Mouse (Mus musculus) G1E (cell line): ENCODE data around the gene Col4a2. TPM values are rescaled to one million over a fixed set of nuclear protein-coding genes. Genes with fewer than 3 reads are reported as not detected.

Experiments
- ATAC-seq: 2 replicates; pipeline ENCODE4 v1.8.0; 2016; ENCODE audit warnings: mild to moderate bottlenecking; ENCODE audit not compliant: insufficient number of reproducible peaks, poor library complexity, low FRiP score, severe bottlenecking; ENCODE audit errors: extremely low read depth
- DNase-seq: peaks from one replicate; pipeline ENCODE4 v3.0.0; 2012; ENCODE audit warnings: low spot score
- H3K27me3 ChIP-seq: 2 replicates; pipeline ENCODE4 v1.6.1; 2012; ENCODE audit warnings: mild to moderate bottlenecking, low read length, inconsistent platforms; ENCODE audit not compliant: insufficient read depth
- H3K36me3 ChIP-seq: replicated peaks from 2 replicates; pipeline ENCODE3; 2012; ENCODE audit warnings: mild to moderate bottlenecking, inconsistent platforms
- H3K4me1 ChIP-seq: 2 replicates; pipeline ENCODE4 v1.6.1; 2012; ENCODE audit warnings: low read depth, low read length, inconsistent platforms, mixed read lengths; ENCODE audit not compliant: insufficient read depth
- H3K4me3 ChIP-seq: 2 replicates; pipeline ENCODE4 v1.5.1; 2012; ENCODE audit warnings: low read depth, mild to moderate bottlenecking, inconsistent platforms, low read length, moderate library complexity, mixed read lengths
- H3K9me3 ChIP-seq: replicated peaks from 2 replicates; pipeline ENCODE4 v1.6.1; 2012; ENCODE audit warnings: inconsistent platforms
- CTCF ChIP-seq: IDR thresholded peaks from 2 replicates; pipeline ENCODE4 v1.5.1; 2012; ENCODE audit warnings: low read depth, low read length, inconsistent platforms, mixed read lengths
- GATA1 ChIP-seq: IDR thresholded peaks from 2 replicates; pipeline ENCODE4 v1.6.1; 2012; ENCODE audit warnings: borderline replicate concordance, low read length, inconsistent platforms, mixed read lengths
- GATA2 ChIP-seq: IDR thresholded peaks from 2 replicates; pipeline ENCODE4 v1.6.1; 2012; ENCODE audit warnings: low read depth, low read length, inconsistent platforms, borderline replicate concordance
- POLR2AphosphoS5 ChIP-seq: IDR thresholded peaks from 2 replicates; pipeline ENCODE4 v1.6.1; 2012; ENCODE audit warnings: low read depth, low read length, inconsistent platforms; ENCODE audit not compliant: insufficient replicate concordance
- TAL1 ChIP-seq: conservative IDR thresholded peaks from 2 replicates; pipeline ENCODE4 v1.6.1; 2012; ENCODE audit warnings: low read depth, low read length, inconsistent platforms, mixed read lengths
- polyA plus RNA-seq: library from polyadenylated mRNA; stranded (reverse); fragments of >175 nt; gene quantifications from 2 replicates; pipeline ENCODE4 v1.2.3, GENCODE M21; 2012
- total RNA-seq, 2 experiments: library from RNA; stranded (forward) in 1 of 2; stranded (reverse) in 1 of 2; fragments of 200-1000 nt in 1 of 2; fragments of >200 nt in 1 of 2; fragmentation: Nextera tagmentation in 1 of 2; gene quantifications; 2 replicates each; pipeline ENCODE4 v1.2.3; 2014 to 2017

Gene Col4a2
- total and polyA plus RNA-seq, 3 experiments = 0.05 TPM; not detected in 2

DNA sequence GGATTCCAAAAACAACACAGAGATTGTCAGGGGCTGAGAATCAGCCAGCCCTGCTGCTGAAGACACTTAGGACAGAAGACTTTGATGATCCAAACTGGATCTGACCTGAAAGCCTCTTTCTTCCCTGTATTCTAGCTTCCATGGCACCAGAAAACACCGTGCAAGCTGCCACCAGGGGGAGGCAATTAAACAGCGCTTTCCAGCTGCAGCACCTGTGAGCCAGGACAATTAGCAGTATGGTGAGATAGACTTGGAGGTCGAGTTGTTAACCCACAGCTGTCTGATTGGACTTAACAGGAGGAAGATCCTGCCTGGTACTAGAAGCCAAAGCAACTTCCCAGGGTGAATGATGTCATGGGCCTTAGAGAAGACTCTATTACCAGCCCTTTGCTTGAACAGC is 156.5 kb downstream of the Col4a2 start:
- Histone ChIP-seq H3K36me3 (no peaks in the 10 kb centered on the region), H3K4me1 (no peaks in the 10 kb centered on the region), H3K27me3 (peaks cover 25% of the 10 kb centered on the region), H3K4me3 (no peak overlapping the region), H3K9me3 (no peaks in the 10 kb centered on the region; the same call in 1 of the 2 replicates)
- ATAC-seq (no peak), DNase-seq (no peak)
- no peak for TF ChIP-seq CTCF
- no peak for TF ChIP-seq TAL1
- TF ChIP-seq GATA1 = no peak
- no peak for TF ChIP-seq POLR2AphosphoS5
- no peak for TF ChIP-seq GATA2

DNA sequence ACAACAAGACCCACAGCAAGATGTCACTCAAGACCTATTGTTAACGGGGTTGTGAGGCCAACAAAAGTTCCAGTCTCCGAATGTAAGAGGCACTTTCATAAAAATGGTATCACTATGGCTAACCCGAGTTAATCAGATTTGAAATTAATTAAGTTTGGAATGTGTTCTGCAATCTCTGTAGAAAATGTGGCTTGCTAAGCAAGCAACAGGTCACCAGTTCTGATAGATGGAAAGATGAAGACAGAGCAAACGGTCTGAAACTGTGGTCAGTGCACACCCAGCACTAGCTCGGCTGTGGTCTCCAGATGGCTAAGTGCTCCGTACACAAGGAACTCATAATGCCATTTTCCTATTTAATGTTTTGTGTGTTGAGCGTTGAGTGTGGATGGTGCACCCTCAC is 158.1 kb downstream of the Col4a2 start:
- DNase-seq = no peak
- Histone ChIP-seq H3K4me1 (no peaks in the 10 kb centered on the region), H3K27me3 (peaks cover 30% of the 10 kb centered on the region), H3K4me3 (no peak overlapping the region), H3K36me3 (no peaks in the 10 kb centered on the region), H3K9me3 (no peaks in the 10 kb centered on the region; the same call in 1 of the 2 replicates)
- TF ChIP-seq TAL1 (no peak), CTCF (no peak), GATA2 (no peak), GATA1 (no peak), POLR2AphosphoS5 (no peak)
- no peak for ATAC-seq

DNA sequence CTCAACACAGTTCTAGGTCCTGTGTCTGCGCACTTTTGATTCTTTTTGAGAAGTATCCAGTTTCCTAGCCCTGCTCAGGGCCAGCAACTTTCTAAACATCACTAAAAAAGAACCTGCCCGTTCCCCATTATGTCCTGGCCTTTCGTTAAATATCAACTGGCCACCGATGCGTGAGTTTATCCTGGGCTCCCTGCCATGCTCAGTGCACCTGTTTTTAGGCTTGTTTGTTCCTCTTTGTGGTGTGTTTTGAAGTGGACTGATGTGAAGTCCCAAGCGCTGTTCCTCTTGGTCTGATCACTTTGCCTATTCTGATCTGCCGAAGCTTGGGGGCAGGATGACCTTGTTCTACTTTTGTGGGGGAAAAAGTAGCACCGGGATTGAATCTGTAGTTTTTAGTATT is 158.7 kb downstream of the Col4a2 start:
- H3K9me3 ChIP-seq = no peaks in the 10 kb centered on the region; the same call in 1 of the 2 replicates
- no peak overlapping the region for H3K4me3 ChIP-seq
- no peaks in the 10 kb centered on the region for H3K36me3 ChIP-seq
- no peak for DNase-seq
- H3K27me3 ChIP-seq = peaks cover 37% of the 10 kb centered on the region
- H3K4me1 ChIP-seq = no peaks in the 10 kb centered on the region
- TF ChIP-seq TAL1 = no peak
- TF ChIP-seq POLR2AphosphoS5 = no peak
- TF ChIP-seq GATA1 = no peak
- TF ChIP-seq GATA2 = no peak
- no peak for TF ChIP-seq CTCF
- no peak for ATAC-seq

DNA sequence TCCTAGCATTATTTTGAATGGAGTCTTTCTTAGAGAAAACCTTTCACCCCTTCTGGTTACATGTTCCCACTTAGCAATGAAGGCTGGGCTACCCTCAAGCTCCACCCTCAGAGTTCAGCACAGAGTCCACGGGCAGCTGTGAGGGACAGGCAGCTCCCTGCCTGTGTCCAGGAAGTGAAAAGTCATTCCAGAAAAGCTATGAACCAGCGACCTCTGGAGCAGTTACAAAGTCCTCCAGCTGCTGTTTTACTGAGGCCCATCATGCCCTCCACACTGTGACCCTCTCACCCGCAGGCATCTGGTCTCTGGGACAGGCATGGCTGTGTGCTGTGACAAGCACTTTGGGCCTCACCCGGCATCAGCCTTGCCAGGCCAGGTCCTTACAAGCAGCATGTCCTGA is 160.5 kb downstream of the Col4a2 start:
- ATAC-seq (no peak), DNase-seq (no peak)
- peaks cover 48% of the 10 kb centered on the region for H3K27me3 ChIP-seq
- no peak overlapping the region for H3K4me3 ChIP-seq
- TF ChIP-seq CTCF = no peak
- TF ChIP-seq TAL1 = no peak
- no peak for TF ChIP-seq GATA1
- no peak for TF ChIP-seq POLR2AphosphoS5
- TF ChIP-seq GATA2 = no peak
- H3K36me3 ChIP-seq = no peaks in the 10 kb centered on the region
- no peaks in the 10 kb centered on the region for H3K9me3 ChIP-seq
- H3K4me1 ChIP-seq = no peaks in the 10 kb centered on the region

DNA sequence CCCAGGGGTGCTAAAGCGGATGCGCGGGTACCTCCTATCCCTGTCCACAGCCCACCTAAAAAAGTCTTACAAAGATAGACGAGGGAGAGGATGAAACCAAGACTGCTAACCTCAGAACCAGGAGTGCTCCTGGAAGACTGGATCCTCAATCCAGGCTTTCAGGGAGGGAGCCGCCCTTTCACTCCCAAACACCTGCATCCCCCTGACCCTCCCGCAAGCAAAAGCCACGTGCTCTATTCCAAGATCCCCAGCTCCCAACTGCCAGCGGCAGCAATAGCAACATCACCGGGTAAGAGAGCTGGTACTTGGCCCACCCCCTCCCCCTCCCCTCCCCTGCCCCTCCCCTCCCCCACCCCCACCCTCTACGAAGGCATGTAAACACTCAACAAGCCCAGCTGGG is 162.8 kb downstream of the Col4a2 start:
- Histone ChIP-seq H3K4me1 (no peaks in the 10 kb centered on the region), H3K4me3 (no peak overlapping the region), H3K36me3 (no peaks in the 10 kb centered on the region), H3K9me3 (no peaks in the 10 kb centered on the region), H3K27me3 (peaks cover 63% of the 10 kb centered on the region)
- DNase-seq (no peak), ATAC-seq (no peak)
- TF ChIP-seq GATA1 (no peak), GATA2 (no peak), POLR2AphosphoS5 (no peak), CTCF (no peak), TAL1 (no peak)

DNA sequence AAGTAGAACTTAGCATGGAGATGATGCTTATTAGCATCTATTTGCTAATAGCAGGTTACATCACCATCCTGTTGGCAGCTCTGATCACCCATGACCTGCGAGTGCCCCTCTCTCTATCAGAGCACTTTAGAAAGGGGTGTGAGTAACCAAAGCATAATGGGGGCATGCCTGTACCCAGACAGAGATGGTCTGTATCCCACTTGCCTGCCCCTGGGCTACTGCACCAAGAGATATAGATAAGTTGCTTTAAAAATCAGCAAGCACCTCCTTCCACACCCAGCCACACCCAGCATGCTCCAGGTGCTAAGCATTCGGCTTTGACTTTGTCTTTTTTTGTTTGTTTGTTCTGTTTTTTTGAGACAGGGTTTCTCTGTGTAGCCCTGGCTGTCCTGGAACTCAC is 163.3 kb downstream of the Col4a2 start:
- Histone ChIP-seq H3K27me3 (peaks cover 61% of the 10 kb centered on the region), H3K9me3 (no peaks in the 10 kb centered on the region), H3K4me1 (no peaks in the 10 kb centered on the region), H3K36me3 (no peaks in the 10 kb centered on the region), H3K4me3 (no peak overlapping the region)
- no peak for TF ChIP-seq TAL1
- ATAC-seq (no peak), DNase-seq (no peak)
